Mouse (Mus musculus) spleen, adult 2 months (tissue): ENCODE measurements at regions not wholly inside any gene's neighbourhood (a gene's known extent, or its start where the extent isn't known, plus 50 kb on each side); places are given as distances from the start of the nearest gene placed in this dataset.

Experiments used
- DNase-seq, 2 experiments: peaks; one replicate each; pipeline versions ENCODE4 v3.0.0 to v3.0.0-alpha.2; 2012 to 2021; ENCODE audit warnings: low spot score in 2 of 2, low read depth in 1 of 2
- H3K27ac ChIP-seq: fragments of 200-500 bp; 2 replicates; pipeline ENCODE4 v1.5.1; 2012; ENCODE audit warnings: low read length, inconsistent platforms; ENCODE audit not compliant: insufficient read depth
- H3K27me3 ChIP-seq: fragments of 200-500 bp; 2 replicates; pipeline ENCODE4 v1.6.1; 2012; ENCODE audit warnings: mild to moderate bottlenecking, moderate library complexity, low read length, inconsistent platforms; ENCODE audit not compliant: control insufficient read depth, insufficient read depth
- H3K36me3 ChIP-seq: fragments of 200-500 bp; 2 replicates; pipeline ENCODE4 v1.6.1; 2012; ENCODE audit warnings: mild to moderate bottlenecking, low read length, inconsistent platforms; ENCODE audit not compliant: control insufficient read depth, insufficient read depth
- H3K4me1 ChIP-seq: fragments of 200-500 bp; 2 replicates; pipeline ENCODE4 v1.6.1; 2011; ENCODE audit warnings: inconsistent platforms; ENCODE audit not compliant: control insufficient read depth, insufficient read depth, insufficient read length
- H3K4me3 ChIP-seq: fragments of 200-500 bp; 2 replicates; pipeline ENCODE4 v1.5.1; 2011; ENCODE audit warnings: mild to moderate bottlenecking, inconsistent platforms; ENCODE audit not compliant: insufficient read depth, insufficient read length; ENCODE audit errors: extremely low read depth
- CTCF ChIP-seq: fragments of 200-500 bp; IDR thresholded peaks from 2 replicates; pipeline ENCODE4 v1.5.1; 2011; ENCODE audit warnings: mild to moderate bottlenecking, inconsistent platforms; ENCODE audit not compliant: insufficient read depth, insufficient read length, insufficient replicate concordance; ENCODE audit errors: extremely low read depth
- POLR2A ChIP-seq: fragments of 200-500 bp; IDR thresholded peaks from 2 replicates; pipeline ENCODE4 v1.6.1; 2011; ENCODE audit warnings: low read depth, low read length, inconsistent platforms
- WGBS: fragments of 180-500 bp; shearing (Covaris S2); methylation state at CpG from one replicate; pipeline ENCODE4 v1.1.7; 2018; 5-methylcytosine and 5-hydroxymethylcytosine counted together

DNA sequence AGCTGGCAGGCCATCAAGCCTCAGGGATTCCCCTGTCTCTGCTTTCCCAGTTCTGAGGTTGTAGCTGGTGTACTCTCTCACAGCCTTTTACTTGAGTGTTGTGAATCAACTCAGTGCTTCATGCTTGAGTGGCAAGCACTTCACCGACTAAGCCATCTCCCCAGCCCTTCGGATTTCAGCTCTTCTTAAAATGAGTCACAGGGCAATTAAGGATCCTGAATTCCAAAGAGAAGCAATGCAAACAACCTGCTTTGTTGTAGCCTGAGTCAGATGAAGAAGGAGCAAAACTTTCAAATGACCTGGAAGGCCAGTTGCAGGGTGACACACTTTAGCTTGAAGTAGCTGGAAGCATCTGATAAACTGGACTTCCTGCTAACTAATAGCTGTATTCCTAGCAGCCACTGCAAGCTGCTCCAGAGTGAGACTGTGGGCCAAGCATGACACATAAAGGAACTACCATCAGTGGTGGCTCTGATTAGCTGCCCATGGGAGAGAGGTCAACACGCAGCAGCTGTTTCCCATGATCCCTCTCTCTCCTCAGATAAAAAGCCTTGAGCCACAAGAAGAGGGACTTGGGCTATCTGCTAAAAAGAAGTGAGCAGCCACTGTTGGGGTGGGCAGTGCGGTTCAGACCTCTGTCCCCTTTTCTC, 285.4 kb upstream of the Sdk2 start:
- no peak for TF ChIP-seq CTCF
- TF ChIP-seq POLR2A = no peak
- Histone ChIP-seq H3K27ac (no peak overlapping the region), H3K4me3 (no peak overlapping the region), H3K27me3 (no peaks in the 10 kb centered on the region), H3K36me3 (no peaks in the 10 kb centered on the region), H3K4me1 (no peaks in the 10 kb centered on the region)
- WGBS = 72% methylated on average over 4 of the region's 4 CpGs
- no peak for DNase-seq

DNA sequence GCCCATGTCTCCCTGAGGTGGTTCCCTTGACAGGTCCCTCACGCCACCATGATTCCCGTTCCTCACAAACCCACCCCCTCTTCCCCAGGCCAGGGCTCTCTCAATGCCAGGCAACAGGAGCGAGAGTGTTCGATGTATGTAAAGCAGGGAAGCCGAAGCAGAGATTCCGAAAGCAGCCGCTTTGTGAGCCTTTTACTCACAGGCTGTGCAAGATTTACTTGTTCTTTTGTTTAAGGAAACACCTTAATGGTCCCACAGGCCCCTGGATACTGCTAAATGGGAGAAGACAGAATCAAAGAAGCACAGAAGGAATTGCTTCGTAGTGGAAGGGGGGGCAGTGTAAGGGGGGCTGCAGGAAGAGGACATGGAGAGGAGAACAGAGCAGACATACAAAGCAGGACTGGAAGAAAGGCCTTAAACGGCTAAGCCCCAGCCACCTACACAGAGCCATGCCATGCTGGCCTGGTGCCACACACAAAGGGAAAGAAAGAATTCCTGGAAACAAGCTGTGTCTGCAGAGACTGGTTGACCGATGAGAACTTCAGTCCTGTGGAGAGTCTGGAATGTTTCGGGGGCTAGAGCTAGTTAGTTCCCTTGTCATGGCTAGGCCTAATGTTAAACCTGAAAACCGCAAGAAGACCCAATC, 270.1 kb upstream of the Sdk2 start:
- H3K4me3 ChIP-seq = no peak overlapping the region
- no peaks in the 10 kb centered on the region for H3K27me3 ChIP-seq
- 91% methylated on average over 12 of the region's 12 CpGs for WGBS
- no peaks in the 10 kb centered on the region for H3K36me3 ChIP-seq
- DNase-seq = no peak
- TF ChIP-seq POLR2A (no peak), CTCF (no peak)
- no peak overlapping the region for H3K27ac ChIP-seq
- H3K4me1 ChIP-seq = no peaks in the 10 kb centered on the region

DNA sequence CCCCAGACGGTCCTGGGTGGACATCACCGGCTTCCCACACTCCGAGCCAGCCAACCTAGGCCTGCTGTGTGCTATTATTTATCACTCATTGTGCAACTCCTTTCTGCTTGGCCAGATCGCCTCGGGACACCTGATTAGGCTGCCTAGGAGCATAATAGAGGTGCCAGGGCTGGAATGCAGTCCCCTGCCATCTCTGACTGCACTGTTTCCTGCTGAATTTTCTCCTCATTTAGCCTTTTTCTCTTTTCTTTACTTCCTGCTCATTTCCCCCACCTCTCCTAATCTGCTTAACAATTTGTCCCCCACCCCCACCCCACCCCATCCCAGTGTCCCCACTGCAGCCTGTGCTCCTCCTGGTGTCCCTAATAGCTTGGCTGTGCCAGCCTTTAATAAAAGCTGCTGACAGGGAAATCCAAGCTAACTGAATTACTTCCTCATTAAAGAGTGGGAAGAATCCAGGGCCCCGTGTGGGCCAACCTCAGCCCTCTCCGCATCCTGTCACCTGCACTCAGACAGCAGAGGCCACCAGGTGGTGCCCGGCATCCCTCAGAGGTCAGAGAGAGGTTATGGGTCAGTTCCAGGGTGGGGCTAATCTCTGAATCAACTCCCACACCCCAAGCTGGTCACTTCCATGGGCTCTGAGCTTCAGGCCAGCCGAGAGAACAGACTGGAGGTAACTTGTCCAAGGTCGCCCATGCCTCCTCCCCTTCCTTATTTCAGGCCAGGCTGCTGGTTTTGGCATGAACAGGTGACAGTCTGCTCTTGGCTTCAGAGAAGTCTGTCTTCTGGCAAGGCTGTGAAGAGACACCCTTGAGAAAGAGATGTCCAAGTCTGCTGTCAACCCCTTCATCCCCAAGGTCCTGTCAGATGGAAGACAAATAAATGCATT, 269.3 kb upstream of the Sdk2 start:
- no peak for DNase-seq
- TF ChIP-seq POLR2A = no peak
- Histone ChIP-seq H3K4me3 (no peak overlapping the region), H3K4me1 (no peaks in the 10 kb centered on the region), H3K36me3 (no peaks in the 10 kb centered on the region), H3K27me3 (no peaks in the 10 kb centered on the region), H3K27ac (no peak overlapping the region)
- 59% methylated on average over 10 of the region's 10 CpGs for WGBS

DNA sequence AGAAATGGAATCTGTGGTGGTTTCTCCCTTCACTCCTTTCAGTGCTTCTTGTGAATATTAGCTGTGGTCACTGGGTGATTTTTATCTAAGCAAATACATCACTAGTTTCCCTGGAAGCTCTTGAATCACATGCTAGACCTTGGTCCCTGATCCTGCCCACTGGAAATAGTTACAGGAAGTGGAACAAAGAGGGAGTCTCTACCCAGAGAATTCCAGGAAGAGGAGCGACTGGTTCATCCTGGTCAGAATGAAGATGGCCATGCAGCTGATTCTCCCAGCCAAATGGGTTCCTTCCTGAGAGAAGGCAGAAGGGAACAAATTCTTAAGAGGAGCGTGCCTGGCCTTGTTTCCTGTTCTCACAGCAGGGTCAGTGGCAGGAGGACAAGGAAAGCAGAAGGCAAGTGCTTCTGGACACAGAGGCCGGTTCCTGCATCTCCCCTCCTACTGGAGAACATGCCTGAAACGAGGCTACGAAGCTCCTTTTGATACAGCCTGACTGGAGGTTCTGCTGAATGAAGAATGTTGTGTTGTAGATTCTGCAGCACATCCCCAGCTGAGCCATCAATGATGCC, 264.8 kb upstream of the Sdk2 start:
- Histone ChIP-seq H3K27ac (no peak overlapping the region), H3K4me3 (no peak overlapping the region), H3K27me3 (no peaks in the 10 kb centered on the region), H3K4me1 (no peaks in the 10 kb centered on the region), H3K36me3 (no peaks in the 10 kb centered on the region)
- WGBS = 75% methylated on average over 5 of the region's 5 CpGs
- no peak for DNase-seq
- TF ChIP-seq CTCF (no peak), POLR2A (no peak)

DNA sequence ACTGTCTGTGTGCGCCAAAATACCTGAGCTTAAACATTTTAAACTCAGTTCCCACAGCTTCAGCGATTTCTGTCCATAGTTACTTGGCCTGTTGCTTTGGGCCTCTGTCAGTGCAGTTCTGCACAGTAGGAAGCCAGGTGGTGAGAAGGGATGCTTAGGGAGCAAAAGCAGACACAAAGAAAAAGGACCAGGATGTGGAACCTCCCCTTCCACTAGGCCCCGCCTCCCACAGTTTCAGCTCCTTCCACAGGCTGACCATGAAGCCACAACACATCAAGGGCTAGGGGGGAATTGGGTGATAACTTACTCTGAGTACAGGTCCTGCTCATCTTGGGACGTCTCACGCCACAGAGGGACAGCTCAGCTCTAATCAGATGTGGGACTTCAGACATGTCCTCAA, 263.5 kb upstream of the Sdk2 start:
- Histone ChIP-seq H3K27me3 (no peaks in the 10 kb centered on the region), H3K4me1 (no peaks in the 10 kb centered on the region), H3K27ac (no peak overlapping the region), H3K36me3 (no peaks in the 10 kb centered on the region), H3K4me3 (no peak overlapping the region)
- WGBS = 93% methylated on average over 5 of the region's 5 CpGs
- TF ChIP-seq POLR2A (no peak), CTCF (no peak)
- DNase-seq = no peak

DNA sequence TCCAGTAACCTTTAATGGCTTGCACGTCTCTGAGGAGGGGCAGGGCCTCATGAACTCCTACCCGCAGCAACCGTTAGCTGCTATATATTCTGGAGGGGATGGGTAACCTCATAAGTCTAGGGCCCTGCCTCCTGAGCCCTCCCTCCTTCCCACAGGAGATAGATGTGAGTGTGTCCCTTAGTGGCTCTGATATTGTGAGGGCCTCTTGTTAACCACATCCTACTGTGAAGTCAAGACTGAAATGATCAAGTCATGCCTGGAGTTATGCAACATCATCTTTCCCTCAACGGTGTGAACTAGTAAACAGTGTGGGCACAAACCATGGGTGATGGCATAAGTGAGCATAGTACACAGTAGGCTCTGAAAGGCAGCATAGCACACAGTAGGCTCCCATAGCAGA, 255.8 kb upstream of the Sdk2 start:
- no peak overlapping the region for H3K27ac ChIP-seq
- no peak for DNase-seq
- no peaks in the 10 kb centered on the region for H3K27me3 ChIP-seq
- no peak for TF ChIP-seq POLR2A
- no peak for TF ChIP-seq CTCF
- no peak overlapping the region for H3K4me3 ChIP-seq
- H3K36me3 ChIP-seq = no peaks in the 10 kb centered on the region
- WGBS = 18% methylated on average over 4 of the region's 4 CpGs
- no peaks in the 10 kb centered on the region for H3K4me1 ChIP-seq
